7 mouse cellular contexts compared by ENCODE assay signal in genomic region chr4:3052314-3053059, GRCm38 (mm10).
DNase-seq lines count a peak whose midpoint lies in the region; ATAC-seq lines count a peak whose summit lies in the region.

No protein-coding gene starts in this region.

- 0 out of 2 replicates have a peak, but pooled peaks have one; percentile 20 for ATAC-seq in neural tube, embryonic 11.5 days (ENCODE audit: insufficient read depth, low FRiP score, low TSS enrichment)
- peak; percentile 21; the same call in 1 of the 2 replicates for ATAC-seq in embryonic facial prominence, embryonic 15.5 days (ENCODE audit: insufficient number of reproducible peaks, low FRiP score, low TSS enrichment, low read depth)
- ATAC-seq in megakaryocyte, adult 5-6 weeks (ENCODE audit: poor library complexity, severe bottlenecking), result peak; percentile 10; the same call in 1 of the 2 replicates

- no peak overlapping the region for H3K4me2 ChIP-seq in neural tube, embryonic 11.5 days (ENCODE audit: low read depth)
- no peak overlapping the region for H3K4me2 ChIP-seq in embryonic facial prominence, embryonic 15.5 days (replicated peaks)

- H3K9ac ChIP-seq in neural tube, embryonic 11.5 days (ENCODE audit: low read length), result no peak overlapping the region
- H3K9ac ChIP-seq in embryonic facial prominence, embryonic 15.5 days, result no peak overlapping the region

- peaks cover 2% of the 10 kb centered on the region; the same call in 1 of the 2 replicates for H3K36me3 ChIP-seq in neural tube, embryonic 11.5 days (ENCODE audit: control insufficient read depth, insufficient read depth, low read length)
- H3K36me3 ChIP-seq in embryonic facial prominence, embryonic 15.5 days, result no peaks in the 10 kb centered on the region

- no peak overlapping the region for H3K4me3 ChIP-seq in neural tube, embryonic 11.5 days (ENCODE audit: low read depth, low read length)
- no peak overlapping the region for H3K4me3 ChIP-seq in embryonic facial prominence, embryonic 15.5 days (replicated peaks)

- H3K9me3 ChIP-seq in neural tube, embryonic 11.5 days (ENCODE audit: control insufficient read depth, low read length), result peaks cover 67% of the 10 kb centered on the region
- H3K9me3 ChIP-seq in embryonic facial prominence, embryonic 15.5 days (replicated peaks), result peaks cover 59% of the 10 kb centered on the region

- DNase-seq in neural tube, embryonic 11.5 days (ENCODE audit: low spot score), result peak; percentile 8
- no peak for DNase-seq in neural tube, embryonic 10.5 days (ENCODE audit: extremely low spot score, low spot score)
- peak; percentile 2 for DNase-seq in heart, postnatal 4 days
- DNase-seq in thymus, postnatal 4 days, result peak; percentile 3
- DNase-seq in MN1 (ENCODE audit: low spot score), result no peak

- H3K27ac ChIP-seq in neural tube, embryonic 11.5 days (ENCODE audit: low read depth, low read length), result no peak overlapping the region
- no peak overlapping the region for H3K27ac ChIP-seq in embryonic facial prominence, embryonic 15.5 days (replicated peaks)

- WGBS in neural tube, embryonic 11.5 days, result 83% methylated on average over 4 of the region's 4 CpGs
- 80% methylated on average over 4 of the region's 4 CpGs for WGBS in embryonic facial prominence, embryonic 15.5 days

- no peaks in the 10 kb centered on the region for H3K27me3 ChIP-seq in neural tube, embryonic 11.5 days (ENCODE audit: control insufficient read depth, insufficient read depth, low read length)
- no peaks in the 10 kb centered on the region for H3K27me3 ChIP-seq in embryonic facial prominence, embryonic 15.5 days

- H3K4me1 ChIP-seq in neural tube, embryonic 11.5 days (ENCODE audit: control insufficient read depth, insufficient read depth, low read length), result no peaks in the 10 kb centered on the region
- H3K4me1 ChIP-seq in embryonic facial prominence, embryonic 15.5 days, result no peaks in the 10 kb centered on the region

Comparison
In these comparisons a context has a peak if more than half of its experiments do, and no peak if none do; other contexts are left out.
1. DNase-seq: peak in neural tube, embryonic 11.5 days (single experiment), heart, postnatal 4 days (single experiment) and thymus, postnatal 4 days (single experiment); none in neural tube, embryonic 10.5 days (single experiment) and MN1 (single experiment).
2. Peak in every context shown above with its lines, with median percentiles within 50 percentile points of each other: ATAC-seq.